Mouse (Mus musculus): ENCODE data around the gene Otx2.

Otx2 gene

DNA sequence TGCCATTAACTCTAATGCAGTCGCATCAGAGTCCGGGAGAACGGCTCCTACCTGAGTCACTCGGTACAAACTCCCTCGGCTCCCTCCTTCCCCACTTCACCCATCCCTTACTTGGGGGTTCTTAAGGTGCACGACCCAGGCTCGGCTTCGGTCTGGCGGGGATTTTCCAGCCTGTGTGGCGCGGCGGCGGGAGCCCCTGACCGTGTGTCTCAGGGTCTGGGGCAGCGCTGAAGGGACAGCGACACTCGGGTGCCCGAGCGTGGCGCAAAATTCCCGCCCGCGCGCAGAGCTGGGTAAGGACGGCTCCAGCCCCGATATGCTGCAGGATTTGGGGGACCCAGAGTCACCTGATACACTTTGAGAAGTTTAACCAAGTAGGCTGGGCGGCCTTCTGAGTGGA, at the start of gene Otx2:
Otx2 (minus strand) TSS at position 279 of the 400 bp plus-strand sequence.
- DNase-seq: no peak

DNA sequence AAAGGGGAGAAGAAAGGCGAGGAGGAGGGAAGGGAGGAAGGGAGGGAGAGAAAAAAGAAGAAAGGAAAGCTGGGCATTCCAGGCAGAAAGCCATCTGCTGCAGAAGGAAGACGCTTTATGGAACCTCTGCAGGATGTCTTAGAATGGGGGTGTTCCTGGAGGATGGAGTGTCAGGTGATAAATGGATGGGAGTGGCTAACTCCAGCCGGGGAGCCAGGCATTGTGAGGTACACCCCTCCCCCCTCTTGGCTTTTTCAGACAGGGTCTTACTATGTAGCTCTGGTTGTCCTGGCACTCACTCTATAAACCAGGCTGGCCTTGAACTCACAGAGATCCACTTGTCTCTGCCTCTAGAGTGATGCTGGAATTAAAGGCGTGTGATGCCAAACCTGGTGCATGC, 49.1 kb upstream of the Otx2 start:
- no peak for DNase-seq

DNA sequence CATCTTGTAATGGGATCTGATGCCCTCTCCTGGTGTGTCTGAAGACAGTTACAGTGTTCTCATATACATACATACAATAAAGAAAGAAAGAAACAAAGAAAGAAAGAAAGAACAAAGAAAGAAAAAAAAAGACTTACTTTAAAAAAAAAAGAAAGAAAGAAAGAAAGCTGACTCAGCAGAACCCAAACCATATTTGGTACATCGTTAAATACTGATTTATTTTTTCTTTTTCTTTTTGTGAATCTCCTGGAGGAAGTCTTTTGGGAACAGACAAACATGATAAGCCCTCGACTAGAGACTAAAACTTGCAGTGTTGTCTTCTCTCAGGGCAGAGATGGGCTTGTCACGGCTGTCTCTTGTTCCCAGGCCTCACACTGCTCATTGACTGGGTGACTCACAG, 45.7 kb upstream of the Otx2 start:
- DNase-seq: no peak

DNA sequence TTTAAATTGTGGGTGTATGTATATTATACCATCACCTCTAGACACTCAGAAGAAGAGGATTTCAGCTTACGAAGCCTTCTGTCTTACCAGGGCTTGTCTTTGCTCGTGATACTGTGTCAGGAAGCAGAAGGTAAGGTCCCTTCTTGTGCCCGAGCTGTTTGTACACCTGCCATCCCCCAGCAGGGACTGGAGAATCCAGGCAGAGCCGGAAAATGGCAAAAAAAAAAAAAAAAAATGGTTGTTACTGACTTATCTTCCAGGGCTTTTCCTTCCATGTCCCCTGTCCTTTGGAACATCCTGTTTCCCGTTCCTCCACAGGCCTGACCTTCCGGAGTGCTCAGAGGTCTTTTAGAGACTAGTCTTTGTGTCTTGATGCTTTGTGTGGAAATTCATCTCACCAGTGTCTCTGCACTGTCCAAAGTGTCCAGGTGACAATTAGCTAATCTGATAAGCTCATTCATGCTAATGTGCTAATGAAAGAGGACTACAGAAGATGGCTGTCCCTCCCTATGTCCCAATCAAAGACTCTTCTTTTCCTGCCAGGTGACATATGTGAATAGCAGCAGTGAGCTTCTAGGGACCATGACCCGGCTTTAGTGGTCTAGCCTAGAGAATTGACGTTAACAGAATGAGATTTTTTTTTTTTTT, 44.1 kb upstream of the Otx2 start:
- DNase-seq: no peak

DNA sequence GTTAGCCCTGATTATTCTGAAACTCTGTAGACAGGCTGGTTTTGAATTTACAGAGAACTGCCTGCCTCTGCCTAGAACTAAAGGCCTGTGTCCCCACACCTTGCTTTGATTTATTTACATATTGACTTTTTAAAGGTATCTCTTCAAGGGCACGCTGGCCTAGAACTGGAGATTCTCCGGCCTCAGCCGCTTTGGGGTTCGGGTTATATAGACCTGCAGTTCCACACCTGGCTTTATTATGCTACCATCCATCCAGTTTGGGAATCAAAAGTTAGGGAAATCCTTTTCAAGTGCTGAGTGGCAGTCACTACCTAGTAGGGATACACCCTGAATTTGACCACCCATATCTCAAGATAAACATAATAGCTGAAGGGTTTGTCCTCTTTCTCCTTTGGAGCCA, 42.8 kb upstream of the Otx2 start:
- no peak for DNase-seq

DNA sequence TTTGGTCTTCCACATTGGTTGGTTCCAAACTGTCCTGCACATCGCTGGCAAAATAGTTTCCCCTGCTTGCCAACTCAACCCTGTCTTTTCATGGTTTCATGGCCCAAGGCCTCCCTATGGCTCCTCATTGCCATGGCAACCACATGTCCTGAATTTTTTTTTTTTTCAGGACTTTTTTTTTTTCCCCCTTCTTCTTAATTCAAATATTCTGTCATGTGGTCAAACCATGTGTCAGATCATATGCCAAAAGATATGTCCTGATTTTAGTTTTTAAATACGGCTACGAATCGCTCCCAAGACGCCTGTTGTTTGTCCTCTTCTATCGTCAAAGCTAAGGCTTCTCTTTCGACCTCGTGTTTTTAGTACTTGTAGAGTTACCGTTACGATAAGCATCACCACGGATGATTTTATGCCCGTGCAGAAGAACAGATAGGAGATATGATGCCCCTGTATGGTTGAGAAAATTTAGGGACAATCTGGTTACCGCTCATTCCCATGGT, 37.3 kb upstream of the Otx2 start:
- DNase-seq: no peak

DNA sequence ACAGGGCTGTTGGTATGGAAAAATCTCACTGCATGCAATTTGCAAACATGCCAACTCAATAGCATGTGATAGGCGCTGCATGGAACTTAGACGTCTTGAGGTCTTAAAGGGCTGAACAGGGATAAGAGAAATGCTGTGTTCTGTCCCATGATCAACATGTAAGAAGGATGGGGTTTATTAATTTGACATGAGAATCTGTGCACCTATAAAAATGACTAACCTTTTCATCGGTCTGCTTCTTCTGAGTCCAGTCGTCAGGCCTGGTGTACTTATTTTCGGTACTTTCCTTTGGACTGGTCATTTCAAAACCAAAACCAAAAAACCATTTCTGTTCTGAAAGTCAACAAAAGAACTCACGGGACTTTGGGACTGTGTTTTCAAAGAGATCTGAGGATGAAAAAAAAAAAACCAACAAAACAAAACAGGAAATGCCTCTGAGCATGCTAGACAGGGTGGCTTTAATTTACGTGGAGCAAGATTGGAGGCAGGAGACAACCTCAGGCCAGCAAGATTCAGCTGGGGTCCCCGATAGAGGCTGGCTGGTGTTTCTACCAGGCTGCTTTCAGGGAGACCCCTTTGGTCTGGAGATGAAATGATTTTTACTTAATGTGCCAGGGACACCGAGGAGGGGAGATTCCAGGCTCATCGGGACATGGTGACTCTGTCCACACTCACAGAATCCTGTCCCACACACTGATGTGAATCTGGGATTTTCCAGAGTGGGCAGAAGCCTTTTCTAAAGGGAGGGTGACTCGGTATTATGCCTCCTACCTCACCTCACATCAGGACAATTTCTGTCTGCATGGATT, 36.6 kb upstream of the Otx2 start:
- DNase-seq: no peak

DNA sequence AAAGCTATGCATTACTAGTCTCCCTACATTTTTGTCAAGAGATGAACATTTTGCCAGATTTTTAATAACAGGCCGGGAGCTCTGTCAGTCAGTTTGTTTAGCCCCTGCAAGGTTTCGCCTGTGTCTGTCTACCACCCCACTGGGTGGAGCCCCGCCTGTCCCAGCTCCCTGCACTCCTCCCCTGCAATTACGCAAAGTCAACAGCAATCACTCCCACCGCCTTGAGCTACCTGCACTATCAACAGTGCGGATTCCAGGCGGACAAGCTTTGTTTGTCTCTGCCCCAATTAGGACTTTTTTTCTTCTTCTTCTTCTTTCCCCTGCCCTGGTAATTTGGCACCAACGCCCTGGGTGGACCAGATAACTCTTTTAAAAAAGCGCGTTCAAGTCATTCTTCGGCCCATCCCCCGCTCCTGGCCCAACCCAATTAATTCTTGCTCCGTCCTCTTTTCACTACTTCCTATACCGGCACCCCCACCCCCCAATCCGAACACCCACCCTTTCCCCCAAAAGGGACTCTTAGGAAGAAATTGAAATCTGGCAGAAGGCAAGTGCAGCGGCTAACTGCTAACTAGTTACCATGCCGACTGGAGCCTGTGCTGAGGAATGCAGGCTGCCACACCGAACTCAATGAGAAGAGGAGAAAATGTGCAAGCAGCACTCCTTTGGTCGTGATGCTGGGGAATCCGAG, 35.9 kb upstream of the Otx2 start:
- peak; percentile 7 for DNase-seq

DNA sequence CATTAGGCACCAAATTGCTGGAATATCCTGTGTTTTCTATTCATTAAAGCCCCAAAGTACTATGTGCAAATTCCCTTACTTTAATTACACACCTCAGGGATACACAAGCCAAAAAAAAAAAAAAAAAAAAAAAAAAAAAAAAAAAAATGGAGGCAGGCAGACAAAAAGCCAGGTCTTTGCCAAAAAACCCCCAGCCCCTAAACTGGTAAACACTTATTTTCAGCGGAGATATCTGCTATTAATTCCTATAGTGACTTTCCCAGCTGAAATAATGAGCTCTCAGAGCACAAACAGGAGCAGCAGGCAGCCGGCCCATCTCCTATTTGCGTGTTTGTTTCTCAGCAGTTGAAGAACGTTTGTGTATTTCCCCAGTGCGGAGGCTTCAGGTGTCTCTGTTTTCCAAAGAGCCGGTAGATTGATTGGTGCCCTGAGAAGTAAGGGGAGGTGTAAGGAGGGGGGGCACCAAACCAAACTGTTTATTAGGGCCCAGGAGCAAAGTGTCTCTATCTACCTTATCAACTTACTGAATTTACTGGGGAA, 34.3 kb upstream of the Otx2 start:
- no peak for DNase-seq

DNA sequence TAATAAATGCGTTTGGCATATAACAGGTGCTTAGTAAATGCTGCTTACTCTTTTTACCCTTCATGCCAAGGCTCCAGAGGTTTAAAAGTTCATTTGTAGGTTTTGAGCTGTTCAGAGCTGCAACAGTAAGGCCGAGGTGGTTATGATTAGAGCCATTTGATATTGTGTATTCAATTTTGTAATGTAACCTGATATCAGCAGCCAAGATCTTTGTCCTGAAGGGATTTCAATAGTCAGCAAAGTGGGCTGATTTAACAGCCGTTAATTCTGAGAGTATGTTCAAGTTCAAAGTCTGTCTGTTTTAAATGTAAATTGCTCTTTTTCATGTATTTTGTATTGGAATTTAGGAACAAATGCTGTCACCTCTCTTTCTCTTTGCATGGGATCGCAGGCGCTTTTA, 33.8 kb upstream of the Otx2 start:
- DNase-seq: no peak

DNA sequence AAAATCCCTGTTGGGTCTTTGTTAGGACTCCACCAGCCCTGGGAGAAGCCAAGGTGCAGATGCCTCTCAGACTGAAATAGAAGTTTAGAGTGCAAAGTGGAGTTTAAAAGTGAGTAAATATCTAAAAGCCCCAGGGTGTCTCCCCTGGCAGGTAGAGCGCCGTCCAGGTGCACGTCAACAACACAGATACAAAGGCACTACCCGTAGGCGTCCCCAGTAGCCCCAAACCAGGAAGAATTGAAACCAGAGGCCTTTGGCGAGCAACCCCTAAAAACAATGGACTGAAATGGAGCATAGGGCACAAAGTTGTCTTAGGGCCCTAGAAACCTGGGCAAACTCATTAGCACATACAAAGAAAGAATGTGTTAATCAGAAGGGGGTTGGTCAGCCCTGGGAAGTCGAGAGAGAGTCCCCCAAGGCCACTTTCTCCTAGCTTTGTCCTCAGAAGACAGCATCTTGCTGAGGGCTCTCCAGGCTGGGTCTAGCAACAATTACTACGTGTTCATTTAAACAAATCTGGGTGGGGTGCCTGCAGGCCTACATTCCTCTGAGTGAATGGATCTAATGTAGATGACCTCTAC, 27.3 kb upstream of the Otx2 start:
- DNase-seq: no peak

DNA sequence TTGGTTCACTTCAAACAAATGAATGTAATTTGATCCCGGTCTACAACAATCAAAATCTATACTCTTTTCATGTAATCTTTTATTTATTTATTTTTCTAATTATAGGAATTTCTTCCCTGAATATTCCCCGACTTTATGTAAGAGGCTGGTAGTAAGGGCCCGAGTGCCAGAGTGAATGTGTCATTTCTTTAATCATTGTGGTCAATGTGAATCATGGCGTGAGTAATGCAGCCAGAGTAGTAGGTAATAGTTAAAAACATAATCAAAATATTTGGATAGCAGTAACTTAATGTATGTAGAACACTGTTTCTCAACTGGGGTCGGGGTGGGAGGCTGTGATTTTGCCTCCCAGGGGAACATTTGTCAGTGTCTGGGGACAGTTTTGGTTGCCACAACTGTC, 6.0 kb upstream of the Otx2 start:
- DNase-seq: no peak

DNA sequence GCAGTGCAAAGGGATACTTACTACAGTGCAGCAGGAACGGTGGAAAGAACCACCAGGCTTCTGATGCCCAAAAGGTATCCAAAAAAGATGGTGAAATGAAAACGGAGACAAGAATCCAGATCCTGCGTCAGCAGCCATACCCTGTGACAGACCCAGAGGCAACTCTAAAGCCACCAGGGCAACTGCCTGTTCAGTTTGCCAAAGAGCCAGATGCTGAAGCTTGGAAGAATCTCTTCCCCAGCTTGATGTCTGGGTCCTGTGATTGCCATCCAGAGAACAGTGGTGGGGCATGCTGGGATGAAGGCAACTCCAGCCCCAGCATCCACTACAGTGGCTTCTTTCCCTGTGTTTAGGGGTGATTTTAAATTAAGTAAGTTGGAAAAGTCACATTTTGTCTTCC, 5.1 kb upstream of the Otx2 start:
- DNase-seq: no peak

DNA sequence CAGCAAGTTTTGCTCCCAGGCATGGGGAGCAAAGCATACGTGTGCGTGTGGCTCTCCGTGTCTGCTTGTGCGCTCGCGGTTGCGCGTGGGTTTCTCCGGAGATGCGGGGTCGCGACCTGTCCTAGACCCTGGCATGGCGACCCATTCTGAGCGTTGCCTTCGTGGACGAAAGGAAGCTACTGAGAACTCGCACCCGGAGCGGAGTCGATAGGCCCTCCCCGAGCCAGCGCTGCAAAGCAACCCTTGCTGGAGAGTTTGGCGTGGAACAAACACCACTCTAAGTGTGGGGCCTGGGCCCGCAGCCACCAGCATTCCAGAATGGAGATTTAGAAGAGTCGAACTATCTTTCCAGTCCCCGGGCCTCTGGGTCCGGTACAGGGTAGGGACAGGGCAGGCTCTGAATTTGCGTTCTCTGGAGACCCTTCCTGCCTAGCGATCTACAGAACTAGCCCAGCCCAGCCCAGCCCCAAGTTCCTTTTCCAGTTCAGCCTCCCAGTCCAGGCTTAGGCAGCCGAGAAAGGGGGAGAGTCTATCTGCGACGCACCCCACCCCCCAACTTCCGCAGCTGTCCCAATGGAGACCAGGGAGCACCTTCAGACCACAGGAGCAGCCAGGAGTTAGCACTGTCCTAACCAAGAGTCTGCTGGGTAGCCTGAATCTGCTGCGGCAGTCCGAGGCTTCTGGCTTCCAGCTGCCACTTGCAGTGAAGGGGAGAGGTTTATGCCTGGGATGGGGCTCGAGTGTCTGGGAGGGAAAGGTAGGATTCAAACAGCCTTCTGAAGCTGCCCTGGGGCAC, 615 bp upstream of the Otx2 start:
- no peak for DNase-seq

DNA sequence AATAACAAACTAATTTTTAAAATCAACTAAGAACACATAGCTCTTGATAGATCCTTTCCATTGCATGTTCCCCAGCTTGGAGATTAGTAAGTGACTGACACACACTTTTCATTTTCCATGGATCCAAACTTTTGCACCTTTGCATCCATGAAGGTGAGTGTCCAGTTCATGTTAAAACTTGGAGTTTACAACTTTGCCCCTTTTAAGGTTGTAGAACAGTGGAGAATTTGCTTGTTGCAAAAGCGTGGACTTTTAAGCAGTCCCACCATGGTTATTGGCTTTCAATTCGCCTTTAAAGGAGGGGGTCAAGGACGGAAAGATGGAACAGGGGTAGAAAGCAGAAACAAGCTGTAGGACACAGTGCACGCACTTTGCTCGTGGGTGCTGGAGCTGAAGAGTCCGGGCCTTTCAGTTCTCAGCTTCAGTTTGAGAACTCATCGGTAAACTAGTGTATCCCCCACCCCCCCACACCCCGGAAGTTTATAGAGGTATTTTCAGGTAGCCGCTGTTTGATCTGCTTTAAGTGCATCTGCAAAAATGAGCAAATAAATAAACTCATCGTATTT, 925 bp downstream of the Otx2 start:
- no peak for DNase-seq

DNA sequence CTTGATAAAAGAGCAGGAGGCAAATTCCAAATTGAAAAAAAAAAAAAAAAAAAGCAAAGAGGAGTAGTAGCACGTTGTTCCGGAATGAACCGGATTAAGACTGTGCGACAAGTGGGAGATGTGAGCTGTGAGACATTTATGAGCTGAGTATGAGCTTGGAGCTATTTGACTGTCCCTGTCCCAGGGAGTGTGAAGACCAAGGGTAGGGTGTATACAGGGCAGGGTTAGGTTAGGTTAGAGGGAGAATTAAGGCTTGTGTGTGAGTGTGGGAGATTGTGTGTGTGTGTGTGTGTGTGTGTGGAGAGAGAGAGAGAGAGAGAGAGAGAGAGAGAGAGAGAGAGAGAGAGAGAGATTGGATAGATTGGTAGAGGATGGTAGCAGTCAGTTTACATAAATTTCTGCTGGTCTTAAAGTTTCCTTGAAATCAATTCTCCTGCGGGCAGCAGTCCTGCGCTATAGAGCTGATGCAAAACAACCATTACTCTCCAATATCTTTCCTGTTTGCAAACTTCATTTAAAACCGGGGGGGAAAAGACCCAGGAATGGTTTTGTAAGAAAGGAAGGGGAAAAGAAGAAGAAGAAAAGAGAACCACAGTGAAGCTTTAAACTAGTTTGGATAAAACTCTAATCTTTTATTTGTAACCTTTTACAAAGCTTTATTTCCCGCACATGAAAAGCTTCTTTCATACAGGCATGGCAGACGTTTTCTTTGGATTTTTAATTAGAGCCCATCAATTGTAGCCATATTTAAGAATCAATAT, 2.0 kb downstream of the Otx2 start:
- no peak for DNase-seq

DNA sequence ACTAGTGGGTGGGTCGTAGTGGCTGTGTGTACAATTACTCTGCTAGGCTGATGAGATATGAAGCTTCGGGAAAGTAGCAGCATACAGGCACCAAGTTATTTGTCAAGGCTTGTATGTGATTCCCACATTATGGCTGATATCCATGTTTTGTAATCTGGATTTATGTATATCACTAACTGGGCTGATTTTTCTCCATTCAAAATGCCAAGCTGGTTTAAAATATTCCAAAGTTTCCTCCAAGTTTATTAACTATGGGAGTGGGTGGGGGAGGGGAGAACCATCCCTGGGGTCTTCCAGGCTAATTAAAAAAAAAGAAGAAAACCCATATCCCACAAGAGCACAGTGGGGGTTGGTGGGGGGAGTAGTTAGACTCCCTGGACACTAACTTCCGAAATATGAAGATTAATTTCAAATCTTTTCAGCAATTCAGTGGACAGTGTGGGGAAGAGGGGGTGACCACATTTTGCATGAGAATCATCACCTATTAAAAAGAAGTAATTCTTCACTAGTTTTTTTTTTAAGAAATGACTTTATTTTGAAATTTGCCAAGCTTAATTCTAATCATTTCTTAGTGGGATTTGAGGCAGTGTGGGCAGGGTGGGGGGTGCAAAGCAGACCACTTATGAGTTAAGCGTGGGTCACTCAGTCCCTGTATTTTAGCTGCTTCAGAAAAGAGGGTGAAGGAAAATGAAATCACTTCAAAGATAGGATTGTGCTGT, 2.7 kb downstream of the Otx2 start:
- DNase-seq: no peak

DNA sequence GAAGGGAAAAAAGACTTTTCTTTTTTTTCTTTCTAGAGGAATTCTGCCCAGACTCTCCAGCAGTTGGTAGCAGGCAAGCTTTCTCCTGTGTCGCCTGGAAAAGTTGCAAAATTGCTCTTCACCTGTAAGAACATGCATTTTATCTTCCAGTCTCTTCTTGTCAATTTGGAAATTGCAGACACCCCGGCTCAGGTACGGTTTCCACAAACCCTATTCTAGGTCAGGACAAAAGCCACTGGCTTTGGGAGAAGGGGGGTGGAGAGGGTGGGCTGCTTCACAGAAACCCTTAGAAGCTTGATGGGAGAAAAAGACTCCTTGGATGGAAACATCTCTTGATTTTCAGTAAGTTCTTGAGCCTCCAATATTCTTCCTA, 3.4 kb downstream of the Otx2 start:
- no peak for DNase-seq

DNA sequence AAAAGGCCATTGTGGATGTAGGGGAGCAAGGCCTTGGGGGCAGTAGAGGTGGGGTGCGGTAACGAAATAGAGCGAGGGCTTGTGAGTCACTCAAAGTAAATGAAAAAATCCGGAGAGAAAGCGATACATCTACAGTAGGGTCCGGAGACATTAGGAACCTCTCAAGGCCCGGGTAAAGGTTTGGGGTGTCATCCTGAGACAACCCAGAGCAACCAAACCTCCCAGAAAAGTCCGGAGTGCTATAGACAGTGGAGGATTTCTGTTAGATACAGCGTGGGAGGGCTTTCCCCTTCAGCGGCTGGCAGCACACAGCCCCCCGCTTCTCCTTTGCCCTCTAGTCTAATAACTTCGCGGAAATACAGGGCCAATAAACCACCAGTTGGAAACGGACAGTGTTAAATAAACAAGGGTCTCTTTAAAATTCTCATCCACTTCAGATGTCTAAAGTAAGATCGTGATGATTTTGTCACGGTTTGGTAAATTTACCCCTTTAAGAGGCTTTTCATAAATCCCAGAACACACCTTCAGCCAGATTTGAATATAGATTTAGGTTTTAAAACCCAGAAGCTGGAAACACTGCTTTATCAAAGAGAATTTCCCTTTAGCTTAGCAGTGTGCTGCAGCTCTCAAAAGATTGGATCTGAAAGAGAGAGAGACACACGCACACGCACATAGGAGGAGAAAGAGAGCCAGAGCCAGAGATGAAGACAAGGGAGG, 3.9 kb downstream of the Otx2 start:
- no peak for DNase-seq

DNA sequence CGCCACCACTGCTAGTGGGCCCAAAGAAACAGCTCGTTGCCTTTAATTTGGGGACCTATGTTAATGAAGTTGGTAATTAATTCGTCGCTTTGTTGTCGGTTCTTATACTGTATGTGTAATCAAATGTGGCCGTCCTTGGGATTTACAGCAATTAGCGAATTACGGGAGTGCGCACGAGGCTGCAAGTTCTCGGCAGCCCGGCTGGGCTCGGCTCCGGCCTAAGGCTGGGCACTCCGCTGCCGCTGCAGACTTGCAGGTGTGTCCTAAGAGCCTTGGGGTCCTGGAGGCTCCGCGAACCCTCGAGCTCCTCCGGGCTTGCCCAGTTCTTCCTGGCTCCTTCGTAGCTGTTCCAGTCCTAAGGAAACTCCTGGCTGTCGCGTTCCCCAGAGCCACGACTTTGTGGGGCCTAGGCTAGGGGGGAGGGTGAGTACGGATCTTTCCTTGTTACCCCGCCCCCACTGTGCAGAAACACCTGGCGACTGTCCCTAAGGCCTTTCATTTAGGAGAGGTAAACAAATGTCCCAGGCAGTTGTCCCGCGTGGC, 4.8 kb downstream of the Otx2 start:
- DNase-seq: no peak
